Mouse (Mus musculus): ENCODE data around the gene 1700012B07Rik. TPM values are rescaled to one million over a fixed set of nuclear protein-coding genes. Genes with fewer than 3 reads are reported as not detected.
A peak's percentile ranks its signal among the peaks of the same experiment; 100 is the strongest.

1700012B07Rik gene
- polyA plus RNA-seq, 1 experiment from 2014 or later, result not detected

GRCm38 (mm10) chr11:109865526-109865925 is 37.7 kb upstream of the 1700012B07Rik start:
- Histone ChIP-seq H3K9me3 (replicated peaks) (no peaks in the 10 kb centered on the region), H3K4me3 (no peak overlapping the region), H3K27ac (no peak overlapping the region), H3K36me3 (no peaks in the 10 kb centered on the region), H3K9ac (no peak overlapping the region), H3K27me3 (replicated peaks) (no peaks in the 10 kb centered on the region), H3K4me1 (peaks cover under 1% of the 10 kb centered on the region; the same call in 1 of the 2 replicates), H3K4me2 (no peak overlapping the region)
- WGBS (ENCODE audit: insufficient replicate concordance), result 52% methylated on average over 8 of the region's 8 CpGs
- no peak for ATAC-seq

GRCm38 (mm10) chr11:109863951-109864350 is 36.1 kb upstream of the 1700012B07Rik start:
- H3K27me3 ChIP-seq (replicated peaks), result no peaks in the 10 kb centered on the region
- no peak overlapping the region for H3K27ac ChIP-seq
- no peaks in the 10 kb centered on the region for H3K9me3 ChIP-seq (replicated peaks)
- H3K4me2 ChIP-seq, result no peak overlapping the region
- no peak overlapping the region for H3K4me3 ChIP-seq
- no peak overlapping the region for H3K9ac ChIP-seq
- H3K4me1 ChIP-seq, result peaks cover 10% of the 10 kb centered on the region
- ATAC-seq, result no peak
- WGBS (ENCODE audit: insufficient replicate concordance), result 76% methylated on average over 7 of the region's 7 CpGs
- no peaks in the 10 kb centered on the region for H3K36me3 ChIP-seq

DNA sequence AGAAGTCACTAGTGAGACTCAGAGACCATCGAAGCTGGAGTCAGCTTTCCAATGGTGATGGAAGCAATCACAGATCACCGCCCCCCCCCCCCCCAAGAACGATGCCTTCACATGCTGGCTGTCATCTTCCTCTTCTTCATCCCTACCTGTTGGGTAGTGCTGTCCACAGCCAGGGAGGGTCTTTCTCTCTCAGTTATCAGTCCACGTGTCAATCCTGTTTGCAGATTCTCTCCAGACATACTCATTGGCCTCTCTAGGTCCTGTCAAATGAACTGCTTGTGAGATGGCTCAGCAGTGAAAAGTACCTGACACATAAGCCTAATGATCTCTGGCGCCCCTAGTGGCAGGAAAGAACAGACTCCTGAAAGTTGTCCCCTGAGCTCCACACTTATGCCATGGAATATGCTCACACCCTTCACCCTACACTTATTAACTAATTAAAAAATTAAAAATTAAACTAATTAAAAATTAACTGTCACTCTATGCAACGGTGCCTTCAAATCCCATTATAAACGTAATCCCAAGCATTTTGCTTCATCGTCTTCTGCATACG is 35.4 kb upstream of the 1700012B07Rik start:
- H3K36me3 ChIP-seq, result no peaks in the 10 kb centered on the region
- H3K4me3 ChIP-seq, result no peak overlapping the region
- no peaks in the 10 kb centered on the region for H3K9me3 ChIP-seq (replicated peaks)
- no peak overlapping the region for H3K4me2 ChIP-seq
- peaks cover 10% of the 10 kb centered on the region for H3K4me1 ChIP-seq
- H3K9ac ChIP-seq, result no peak overlapping the region
- H3K27ac ChIP-seq, result no peak overlapping the region
- no peak for ATAC-seq
- 57% methylated on average over 9 of the region's 9 CpGs for WGBS (ENCODE audit: insufficient replicate concordance)
- H3K27me3 ChIP-seq (replicated peaks), result no peaks in the 10 kb centered on the region

- 3% methylated on average over 10 of the region's 10 CpGs for WGBS (ENCODE audit: insufficient replicate concordance)
- Histone ChIP-seq H3K27ac (peak overlapping the region; percentile 62; the same call in 1 of the 2 replicates), H3K9me3 (replicated peaks) (no peaks in the 10 kb centered on the region), H3K4me3 (peak overlapping the region; percentile 37), H3K4me1 (peaks cover 10% of the 10 kb centered on the region), H3K36me3 (no peaks in the 10 kb centered on the region), H3K4me2 (peak overlapping the region; percentile 69), H3K9ac (peak overlapping the region; percentile 47), H3K27me3 (replicated peaks) (no peaks in the 10 kb centered on the region)
- ATAC-seq, result peak; percentile 66
Observed at GRCm38 (mm10) chr11:109860508-109860907, 32.7 kb upstream of the 1700012B07Rik start.

DNA sequence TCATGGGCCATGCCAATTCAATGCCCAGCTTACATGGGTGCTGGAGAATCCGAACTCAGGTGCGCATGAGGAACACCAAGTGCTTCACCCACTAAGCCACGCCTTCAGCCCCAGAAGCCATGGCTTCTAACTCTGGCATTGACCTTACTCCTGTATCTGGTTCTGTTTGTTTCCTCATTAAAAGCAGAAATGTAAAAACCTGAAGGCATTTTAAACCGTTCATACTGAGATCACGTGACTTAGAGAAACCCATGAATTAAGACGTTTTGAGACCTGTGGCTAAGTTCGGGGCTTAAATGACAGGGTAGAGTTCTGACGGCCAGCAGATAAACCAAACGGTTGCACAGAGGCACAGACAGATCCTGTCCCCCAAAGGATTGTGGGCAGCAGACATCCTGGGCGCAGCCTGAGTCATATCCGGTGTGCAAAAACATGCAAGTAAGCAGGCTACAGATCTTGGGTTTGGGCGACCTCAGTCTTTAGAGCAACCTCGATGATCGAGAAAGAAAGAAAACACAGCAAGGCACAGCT is 32.2 kb upstream of the 1700012B07Rik start:
- H3K4me3 ChIP-seq, result peak overlapping the region; percentile 37
- H3K27ac ChIP-seq, result peak overlapping the region; percentile 62; the same call in 1 of the 2 replicates
- ATAC-seq, result peak; percentile 80
- peak overlapping the region; percentile 69 for H3K4me2 ChIP-seq
- H3K9me3 ChIP-seq (replicated peaks), result no peaks in the 10 kb centered on the region
- H3K27me3 ChIP-seq (replicated peaks), result no peaks in the 10 kb centered on the region
- 22% methylated on average over 14 of the region's 14 CpGs for WGBS (ENCODE audit: insufficient replicate concordance)
- peaks cover 10% of the 10 kb centered on the region for H3K4me1 ChIP-seq
- no peaks in the 10 kb centered on the region for H3K36me3 ChIP-seq
- H3K9ac ChIP-seq, result peak overlapping the region; percentile 47

DNA sequence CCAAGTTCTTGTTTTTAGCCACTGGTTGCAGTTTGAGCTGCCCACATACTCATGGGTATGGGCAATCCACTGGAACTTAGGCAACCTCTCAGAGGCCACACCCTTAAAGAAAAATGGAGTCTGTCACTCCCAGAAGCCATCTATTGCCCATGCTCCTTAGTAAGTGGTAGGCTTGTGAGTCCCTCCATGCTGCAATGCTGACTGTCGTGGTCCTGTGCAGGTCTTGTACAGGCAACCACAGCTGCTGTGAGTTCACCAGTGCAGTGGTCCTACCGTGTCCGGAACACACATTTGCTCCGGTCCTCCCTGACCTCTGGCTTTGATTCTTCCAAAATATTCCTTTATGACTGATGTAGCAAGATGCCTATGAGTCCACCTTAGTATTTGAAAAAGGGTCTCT is 31.6 kb upstream of the 1700012B07Rik start:
- no peak overlapping the region for H3K27ac ChIP-seq
- H3K4me1 ChIP-seq, result peaks cover 10% of the 10 kb centered on the region
- 80% methylated on average over 4 of the region's 4 CpGs for WGBS (ENCODE audit: insufficient replicate concordance)
- no peaks in the 10 kb centered on the region for H3K9me3 ChIP-seq (replicated peaks)
- H3K4me3 ChIP-seq, result no peak overlapping the region
- H3K36me3 ChIP-seq, result no peaks in the 10 kb centered on the region
- no peak for ATAC-seq
- no peaks in the 10 kb centered on the region for H3K27me3 ChIP-seq (replicated peaks)
- H3K4me2 ChIP-seq, result peak overlapping the region; percentile 69
- H3K9ac ChIP-seq, result no peak overlapping the region

DNA sequence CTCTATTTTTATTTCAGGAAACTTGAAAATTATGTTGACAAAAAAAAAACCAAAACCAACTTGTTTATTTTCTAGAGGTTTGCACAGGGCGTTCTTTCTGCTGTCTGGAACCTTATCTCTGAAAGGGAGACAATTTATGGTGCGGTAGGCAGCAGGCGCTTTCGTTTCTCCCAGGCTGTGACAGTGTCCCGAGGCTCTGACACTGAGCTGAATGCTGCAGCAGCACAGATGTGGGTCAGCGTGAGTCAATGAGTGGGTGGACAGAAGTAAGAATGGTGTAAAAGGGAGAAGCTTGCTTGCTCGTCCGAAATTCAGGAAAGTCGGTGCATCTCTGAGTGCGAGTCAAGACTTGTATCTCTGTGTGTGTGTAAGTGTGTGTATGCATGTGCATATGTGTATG is 29.2 kb upstream of the 1700012B07Rik start:
- Histone ChIP-seq H3K36me3 (no peaks in the 10 kb centered on the region), H3K27ac (no peak overlapping the region), H3K9ac (no peak overlapping the region), H3K4me1 (peaks cover 20% of the 10 kb centered on the region), H3K4me3 (no peak overlapping the region), H3K4me2 (no peak overlapping the region), H3K27me3 (replicated peaks) (no peaks in the 10 kb centered on the region), H3K9me3 (replicated peaks) (no peaks in the 10 kb centered on the region)
- WGBS (ENCODE audit: insufficient replicate concordance), result 65% methylated on average over 10 of the region's 10 CpGs
- ATAC-seq, result no peak

DNA sequence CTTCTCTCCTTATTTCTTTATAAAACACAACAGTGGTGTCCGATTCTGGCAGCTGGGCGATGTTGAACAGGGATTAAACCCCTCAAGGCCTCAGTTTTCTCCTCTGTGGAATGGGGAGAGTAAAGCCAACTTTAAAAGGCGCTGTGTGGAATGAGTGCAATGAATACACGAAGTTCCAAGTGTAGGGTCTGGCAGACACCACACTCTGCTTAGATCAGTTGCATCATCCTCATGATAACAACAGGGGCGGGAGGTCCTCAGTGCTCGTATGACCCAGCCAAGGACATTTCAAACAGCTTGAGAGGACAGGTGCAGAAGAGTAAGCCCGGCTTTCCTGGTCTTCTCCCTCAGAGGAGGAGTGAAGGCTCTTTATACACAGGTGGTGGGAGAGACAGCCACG is 26.2 kb upstream of the 1700012B07Rik start:
- ATAC-seq, result no peak
- no peak overlapping the region for H3K4me2 ChIP-seq
- no peak overlapping the region for H3K9ac ChIP-seq
- WGBS (ENCODE audit: insufficient replicate concordance), result 63% methylated on average over 8 of the region's 8 CpGs
- 0 out of 2 replicates have a peak, but pooled peaks cover 10% of the 10 kb centered on the region for H3K4me1 ChIP-seq
- H3K4me3 ChIP-seq, result no peak overlapping the region
- H3K27me3 ChIP-seq (replicated peaks), result no peaks in the 10 kb centered on the region
- H3K27ac ChIP-seq, result no peak overlapping the region
- no peaks in the 10 kb centered on the region for H3K36me3 ChIP-seq
- no peaks in the 10 kb centered on the region for H3K9me3 ChIP-seq (replicated peaks)

- H3K4me2 ChIP-seq, result no peak overlapping the region
- H3K4me3 ChIP-seq, result no peak overlapping the region
- H3K9me3 ChIP-seq (replicated peaks), result no peaks in the 10 kb centered on the region
- no peaks in the 10 kb centered on the region for H3K36me3 ChIP-seq
- H3K4me1 ChIP-seq, result 0 out of 2 replicates have a peak, but pooled peaks cover 10% of the 10 kb centered on the region
- no peaks in the 10 kb centered on the region for H3K27me3 ChIP-seq (replicated peaks)
- H3K9ac ChIP-seq, result no peak overlapping the region
- WGBS (ENCODE audit: insufficient replicate concordance), result 61% methylated on average over 17 of the region's 17 CpGs
- ATAC-seq, result no peak
- H3K27ac ChIP-seq, result no peak overlapping the region
Observed at GRCm38 (mm10) chr11:109853228-109853966, 25.6 kb upstream of the 1700012B07Rik start.

DNA sequence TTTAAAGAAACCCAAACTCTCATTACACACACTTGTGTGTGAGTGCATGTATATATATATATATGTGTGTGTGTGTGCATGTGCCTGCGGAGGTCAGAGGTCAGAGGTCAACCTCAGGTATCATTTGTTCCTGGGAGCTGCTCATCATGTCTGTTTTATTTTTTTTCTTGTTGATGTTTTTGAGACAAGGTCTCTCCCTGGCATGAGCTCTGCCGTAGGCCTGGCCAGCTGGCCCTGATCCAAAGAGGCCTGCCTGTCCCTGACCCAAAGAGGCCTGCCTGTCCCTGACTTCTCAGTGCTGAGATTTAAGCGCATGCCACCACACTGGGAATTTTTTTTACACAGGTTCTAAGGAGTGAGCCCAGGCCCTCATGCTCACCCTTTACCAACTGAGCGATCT is 24.1 kb upstream of the 1700012B07Rik start:
- Histone ChIP-seq H3K27me3 (replicated peaks) (no peaks in the 10 kb centered on the region), H3K4me3 (no peak overlapping the region), H3K9ac (no peak overlapping the region), H3K9me3 (replicated peaks) (no peaks in the 10 kb centered on the region), H3K4me2 (no peak overlapping the region), H3K27ac (no peak overlapping the region), H3K4me1 (0 out of 2 replicates have a peak, but pooled peaks cover 10% of the 10 kb centered on the region), H3K36me3 (no peaks in the 10 kb centered on the region)
- ATAC-seq, result no peak
- 70% methylated on average over 4 of the region's 4 CpGs for WGBS (ENCODE audit: insufficient replicate concordance)

DNA sequence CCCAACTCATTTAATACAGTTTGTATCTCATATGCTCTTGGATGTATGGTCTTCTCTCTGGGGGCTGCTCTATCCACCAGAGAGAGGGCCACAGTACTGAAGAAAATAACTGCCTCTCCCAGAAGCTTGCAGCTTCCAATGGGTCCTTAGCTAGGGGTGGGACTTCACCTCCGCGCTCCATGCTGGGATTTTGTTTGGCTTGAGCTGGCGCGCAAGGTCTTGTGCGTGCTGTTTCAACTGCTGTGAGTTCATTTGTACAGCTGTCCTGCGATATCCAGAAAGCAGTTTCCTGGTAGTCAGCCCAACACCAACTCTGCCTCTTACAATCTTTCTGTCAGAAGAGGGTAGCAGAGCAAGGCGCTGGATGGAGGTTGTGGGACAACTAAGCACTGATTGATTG is 18.5 kb upstream of the 1700012B07Rik start:
- H3K36me3 ChIP-seq, result no peaks in the 10 kb centered on the region

GRCm38 (mm10) chr11:109845601-109846000 is 17.8 kb upstream of the 1700012B07Rik start:
- no peak overlapping the region for H3K27ac ChIP-seq
- H3K36me3 ChIP-seq, result no peaks in the 10 kb centered on the region
- H3K4me3 ChIP-seq, result no peak overlapping the region
- H3K4me2 ChIP-seq, result no peak overlapping the region
- no peak for ATAC-seq
- H3K9ac ChIP-seq, result no peak overlapping the region
- no peaks in the 10 kb centered on the region for H3K9me3 ChIP-seq (replicated peaks)
- H3K27me3 ChIP-seq (replicated peaks), result no peaks in the 10 kb centered on the region
- H3K4me1 ChIP-seq, result no peaks in the 10 kb centered on the region
- whole genome bisulfite sequencing (ENCODE audit: insufficient replicate concordance), result 50% methylated on average over 4 of the region's 4 CpGs

More for the DNA sequence above, 18.5 kb upstream of the 1700012B07Rik start:
- no peaks in the 10 kb centered on the region for H3K27me3 ChIP-seq (replicated peaks)
- no peak for ATAC-seq
- no peaks in the 10 kb centered on the region for H3K9me3 ChIP-seq (replicated peaks)
- H3K27ac ChIP-seq, result no peak overlapping the region
- no peaks in the 10 kb centered on the region for H3K4me1 ChIP-seq
- no peak overlapping the region for H3K9ac ChIP-seq
- no peak overlapping the region for H3K4me3 ChIP-seq
- 69% methylated on average over 7 of the region's 7 CpGs for WGBS (ENCODE audit: insufficient replicate concordance)
- no peak overlapping the region for H3K4me2 ChIP-seq

All from liver, embryonic 12.5 days (tissue).